Mouse (Mus musculus) lung, postnatal 0 days (tissue): ENCODE measurements around the gene Fbxl8.

Source experiments
- CTCF ChIP-seq: IDR thresholded peaks from 2 replicates; pipeline ENCODE4 v1.5.1; 2016; ENCODE audit warnings: antibody characterized with exemption, mild to moderate bottlenecking
- EP300 ChIP-seq: IDR thresholded peaks from 2 replicates; pipeline ENCODE4 v1.6.1; 2016; ENCODE audit warnings: antibody characterized with exemption, mild to moderate bottlenecking, control low read depth

GRCm38 (mm10) chr8:105225272-105225593 is 39.2 kb upstream of the Fbxl8 start:
- TF ChIP-seq EP300 (no peak), CTCF (no peak)
